ENCODE assay signal across 21 mouse cellular contexts in genomic region chr4:88959621-88960020, GRCm38 (mm10).
A peak's percentile ranks its signal among the peaks of the same experiment; 100 is the strongest.
DNase-seq lines count a peak whose midpoint lies in the region; ATAC-seq lines count a peak whose summit lies in the region.
"Had no signal": no experiment of that assay in that cellular context is flagged by ENCODE, and none has a peak within 500 bp of the region (broad histone marks: within the 10 kb centered on the region; RNA-seq: fewer than 3 reads in every experiment).

No protein-coding gene starts in this region.

- no peaks in the 10 kb centered on the region for H3K36me3 ChIP-seq in embryonic facial prominence, embryonic 10.5 days (replicated peaks)
- H3K36me3 ChIP-seq: embryonic facial prominence, embryonic 12.5 days; limb, embryonic 15.5 days; liver, embryonic 15.5 days; midbrain, embryonic 12.5 days had no signal

- H3K9me3 ChIP-seq in embryonic facial prominence, embryonic 10.5 days: no peaks in the 10 kb centered on the region
- H3K9me3 ChIP-seq: embryonic facial prominence, embryonic 12.5 days; limb, embryonic 15.5 days; liver, embryonic 15.5 days; midbrain, embryonic 12.5 days had no signal

- peaks cover 7% of the 10 kb centered on the region; the same call in 1 of the 2 replicates for H3K4me1 ChIP-seq in embryonic facial prominence, embryonic 10.5 days
- H3K4me1 ChIP-seq: embryonic facial prominence, embryonic 12.5 days; limb, embryonic 15.5 days; liver, embryonic 15.5 days; midbrain, embryonic 12.5 days had no signal

- 65% methylated on average over 3 of the region's 3 CpGs for WGBS in embryonic facial prominence, embryonic 10.5 days

- H3K27ac ChIP-seq in embryonic facial prominence, embryonic 10.5 days (replicated peaks): no peak overlapping the region
- H3K27ac ChIP-seq: embryonic facial prominence, embryonic 12.5 days; hindbrain, postnatal 0 days; layer of hippocampus, adult 2 months; limb, embryonic 15.5 days; liver, embryonic 15.5 days; midbrain, embryonic 12.5 days had no signal

- intact Hi-C loops in left cerebral cortex, postnatal 4 days (cut with DNase I): no loop called here
- intact Hi-C loops in left cerebral cortex, postnatal 10 days (cut with DNase I): no loop called here

- 0 out of 2 replicates have a peak, but pooled peaks cover 3% of the 10 kb centered on the region for H3K27me3 ChIP-seq in embryonic facial prominence, embryonic 10.5 days (replicated peaks; ENCODE audit: low read depth, poor library complexity, severe bottlenecking)
- H3K27me3 ChIP-seq: CH12.LX; embryonic facial prominence, embryonic 12.5 days; limb, embryonic 15.5 days; liver, embryonic 15.5 days; midbrain, embryonic 12.5 days had no signal

- no peak overlapping the region for H3K4me3 ChIP-seq in embryonic facial prominence, embryonic 10.5 days
- H3K4me3 ChIP-seq: embryonic facial prominence, embryonic 12.5 days; layer of hippocampus, adult 2 months; limb, embryonic 15.5 days; liver, embryonic 15.5 days; midbrain, embryonic 12.5 days had no signal

- ATAC-seq in granulocyte monocyte progenitor cell, adult 5-6 weeks (replicated peaks; ENCODE audit: poor library complexity, severe bottlenecking): no peak
- ATAC-seq: forebrain, embryonic 16.5 days; hindbrain, postnatal 0 days; intestine, postnatal 0 days had no signal

- DNase-seq in left cerebral cortex, postnatal 4 days: peak; percentile 5
- DNase-seq in left cerebral cortex, postnatal 10 days (ENCODE audit: extremely low spot score in 1 of 2, low spot score in 2 of 2): no peak
- peak; percentile 64 for DNase-seq in 416B (ENCODE audit: low read depth)
- peak; percentile 87 for DNase-seq in NIH3T3 (ENCODE audit: low read depth)
- DNase-seq in urinary bladder, postnatal 14 days (ENCODE audit: low spot score): peak; percentile 52
- no peak for DNase-seq in embryonic facial prominence, embryonic 10.5 days (ENCODE audit: low spot score)
- DNase-seq: cerebellum, adult 9-10 months; gastrocnemius, postnatal 36 days; layer of hippocampus, postnatal 36 days; right cerebral cortex, postnatal 25 days; thymus, adult 2 months had no signal

Comparison
In these comparisons a context has a peak if more than half of its experiments do, and no peak if none do; other contexts are left out.
1. DNase-seq: peak in left cerebral cortex, postnatal 4 days (single experiment), 416B (single experiment), NIH3T3 (single experiment) and urinary bladder, postnatal 14 days (single experiment); none in left cerebral cortex, postnatal 10 days (0 of 2) and embryonic facial prominence, embryonic 10.5 days (single experiment).